Mouse (Mus musculus) right cerebral cortex, postnatal 25 days (tissue): ENCODE results near the gene Cox8c.

Experiments
- DNase-seq: peaks from one replicate; pipeline ENCODE4 v3.0.0; 2022

Gene Cox8c

DNA sequence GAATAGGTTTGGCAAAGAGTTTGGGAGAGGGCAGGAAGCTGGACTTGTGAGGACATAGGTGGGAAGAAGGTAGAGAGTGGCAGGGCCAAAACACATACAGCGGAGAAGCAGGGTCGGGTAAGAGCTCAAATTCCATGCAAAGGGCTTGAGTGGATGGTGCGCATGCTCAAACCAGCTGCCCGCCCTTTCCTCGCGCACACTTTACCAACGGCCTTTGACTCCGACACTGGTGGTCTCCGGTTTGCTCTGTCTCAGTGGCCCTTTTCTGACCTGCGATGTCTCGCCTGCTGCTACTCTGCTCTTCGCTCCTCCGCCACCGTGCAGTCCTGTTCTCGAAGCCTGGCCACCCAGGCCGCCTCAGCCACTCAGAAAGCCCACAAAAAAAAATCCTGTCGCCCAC lies at the start of gene Cox8c:
Cox8c (plus strand) TSS at position 226 of the 400 bp plus-strand sequence.
- no peak for DNase-seq

DNA sequence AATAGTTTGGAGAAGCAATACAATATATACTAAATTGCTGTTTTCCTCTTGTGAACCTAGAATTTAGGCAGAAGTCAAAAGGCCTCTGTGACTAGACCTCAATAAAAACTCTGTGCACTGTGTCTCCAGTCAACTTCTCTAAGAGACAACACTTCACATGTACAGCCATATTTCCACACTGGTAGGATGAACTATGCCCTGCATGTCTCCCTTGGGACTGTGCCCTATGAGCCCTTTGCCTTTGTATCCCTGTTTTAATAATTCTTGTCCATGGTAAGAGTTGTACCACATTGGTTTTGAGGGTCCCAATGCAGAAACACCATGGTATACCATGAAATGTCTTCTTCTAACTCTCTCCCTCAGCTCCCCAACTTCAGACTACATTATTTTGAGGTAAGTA lies 38.3 kb upstream of the Cox8c start:
- no peak for DNase-seq

DNA sequence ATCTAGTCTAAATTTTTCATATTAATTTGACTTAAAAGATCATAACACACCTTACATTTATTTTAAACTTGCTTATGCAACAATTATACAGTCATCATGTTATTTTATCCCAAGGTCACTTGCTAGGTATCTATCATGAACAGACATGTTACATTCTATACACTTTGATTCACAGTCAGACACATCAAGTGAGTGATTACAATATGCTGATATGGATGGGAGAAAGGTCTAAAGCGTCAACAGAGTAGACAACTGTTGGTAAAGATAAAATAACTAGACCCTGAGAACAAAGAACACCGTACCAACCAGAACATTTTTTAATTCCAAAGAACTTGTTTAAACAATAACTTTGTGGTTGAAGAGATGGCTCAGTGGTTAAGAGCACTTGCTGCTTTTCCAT lies 29.3 kb upstream of the Cox8c start:
- no peak for DNase-seq

DNA sequence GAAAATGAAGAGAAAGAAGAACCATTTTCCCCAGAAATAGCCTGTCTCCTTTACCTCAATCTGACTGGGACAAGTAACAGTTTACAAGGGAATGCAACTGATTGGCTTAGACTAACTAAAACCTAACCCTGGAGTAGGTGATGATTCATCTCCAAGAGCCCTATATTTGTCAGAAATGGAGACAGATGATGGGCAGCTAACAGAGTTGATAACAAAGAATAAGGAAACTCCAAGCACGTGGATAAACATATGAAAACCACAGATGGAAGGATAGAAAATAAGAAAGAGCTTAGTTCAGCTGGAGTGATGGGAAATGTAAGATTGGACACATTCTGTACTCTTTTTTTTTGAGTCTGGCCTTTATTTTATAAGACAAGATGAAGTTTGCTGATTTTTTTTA lies 28.6 kb upstream of the Cox8c start:
- no peak for DNase-seq

DNA sequence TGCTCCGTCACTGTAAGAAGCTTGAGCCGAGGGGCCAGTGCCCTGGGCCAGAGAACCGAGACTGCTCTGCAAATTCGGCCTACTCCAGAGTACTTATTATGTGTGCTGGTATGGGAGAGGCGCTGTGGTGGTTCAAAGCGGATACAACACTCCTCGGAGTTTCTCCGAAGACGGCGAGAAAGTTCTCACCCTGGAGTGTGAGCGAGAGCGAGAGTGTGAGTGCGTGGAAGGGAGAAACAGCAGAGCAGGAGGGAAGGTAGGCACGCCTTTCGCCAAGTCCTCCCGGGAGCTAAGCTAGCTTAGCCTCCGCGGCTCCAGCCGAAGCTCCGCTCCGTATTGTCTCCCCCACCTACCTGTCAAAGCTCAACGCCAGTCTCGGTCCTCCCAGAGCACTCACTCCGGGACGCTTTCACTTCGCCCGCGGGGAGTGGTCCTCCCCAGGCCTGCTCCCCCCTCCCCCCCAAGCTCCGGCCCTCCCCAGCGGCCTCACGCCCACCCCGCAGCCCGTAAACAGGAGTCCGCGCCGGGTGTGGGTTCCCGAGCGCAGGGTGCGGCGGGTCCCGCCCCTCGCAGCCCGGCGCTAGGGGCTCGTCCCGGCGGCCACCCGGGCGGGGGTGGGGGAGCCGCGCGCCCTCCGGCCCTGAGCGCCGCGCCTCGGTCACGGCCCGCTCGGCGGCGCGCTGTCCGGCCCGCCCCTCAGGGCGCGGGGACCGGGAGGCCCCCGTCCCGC lies 21.6 kb upstream of the Cox8c start:
- peak; percentile 54 for DNase-seq

DNA sequence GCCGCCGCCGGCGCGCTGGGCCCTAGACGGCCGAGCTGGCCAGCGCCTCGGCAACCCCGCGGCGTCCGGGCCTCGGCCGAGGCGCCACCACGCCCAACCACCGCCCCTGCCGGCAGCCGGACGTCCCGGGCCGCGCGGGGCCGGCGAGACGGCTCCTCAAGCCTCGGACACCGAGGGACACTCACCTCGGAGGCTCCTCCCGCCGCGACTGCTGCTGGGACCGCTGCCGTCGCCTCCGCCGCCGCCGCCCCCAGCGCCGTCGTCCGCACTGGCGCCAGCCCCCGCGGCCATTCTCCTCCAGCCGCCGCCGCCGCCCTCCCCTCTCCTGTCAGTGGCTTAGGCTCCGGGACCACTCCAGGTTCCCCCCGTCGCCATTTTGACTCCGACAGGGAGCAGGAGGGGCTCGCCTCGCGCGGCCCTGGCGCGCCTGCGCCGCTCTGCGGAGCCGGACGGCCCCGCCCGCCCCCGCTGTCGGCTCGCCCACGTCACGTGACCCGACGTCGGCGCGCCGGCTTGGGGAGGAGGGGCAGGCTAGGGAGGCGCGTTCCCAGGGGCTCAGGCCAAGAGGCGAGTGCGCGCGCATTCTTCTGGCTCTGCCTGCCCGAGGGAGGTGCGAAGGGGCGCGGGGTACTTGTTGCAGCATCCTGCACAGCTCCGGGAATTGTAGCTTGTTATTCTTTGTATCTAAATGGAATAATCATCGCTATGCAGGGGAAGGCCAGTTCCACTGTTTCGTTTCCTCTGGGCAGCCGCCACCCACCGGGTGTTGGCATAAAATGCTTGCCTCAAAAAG lies 20.9 kb upstream of the Cox8c start, which contains the start of gene Btbd7:
Btbd7 (minus strand) TSS at position 441 of the 793 bp plus-strand sequence.
- peak; percentile 96 for DNase-seq

DNA sequence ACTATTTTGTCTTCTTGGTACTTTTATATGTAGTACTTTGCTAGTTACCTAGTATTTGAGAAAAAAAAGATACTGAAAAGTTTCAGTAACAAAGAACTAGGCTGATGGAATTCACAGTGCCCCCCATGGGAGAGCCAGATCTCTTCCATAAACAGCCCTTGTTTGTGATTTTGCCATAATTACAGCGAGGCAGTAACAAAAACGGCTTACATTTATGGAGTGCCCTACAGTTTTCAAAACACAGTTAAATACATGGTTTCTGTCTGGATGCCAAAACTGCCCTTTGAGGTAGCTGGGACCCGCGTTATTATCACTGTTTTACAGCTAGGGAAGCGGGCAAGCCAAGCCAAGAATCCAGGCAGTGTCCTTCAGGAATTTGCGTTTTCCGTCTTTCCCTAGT lies 20.2 kb upstream of the Cox8c start:
- no peak for DNase-seq

DNA sequence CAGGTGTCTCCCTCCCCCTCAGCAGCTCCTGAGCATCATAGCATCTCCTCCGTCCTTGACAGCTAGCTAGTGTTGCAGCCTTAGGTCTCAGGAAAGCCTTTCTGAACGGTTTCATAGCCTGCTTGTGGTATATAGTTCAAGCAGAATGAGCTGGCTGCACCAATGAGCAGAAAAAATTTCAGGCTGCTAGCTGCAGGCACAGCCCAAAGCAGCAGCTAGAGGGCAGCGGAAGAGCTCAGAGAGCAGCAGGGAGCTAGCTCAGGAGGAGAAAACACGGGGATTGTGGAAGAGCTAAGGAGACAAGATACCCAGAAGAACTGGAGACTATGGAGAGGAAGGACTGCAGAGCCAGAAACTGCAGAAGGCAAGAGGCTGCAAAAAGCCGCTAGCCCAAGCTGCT lies 13.4 kb upstream of the Cox8c start:
- DNase-seq: peak; percentile 57

DNA sequence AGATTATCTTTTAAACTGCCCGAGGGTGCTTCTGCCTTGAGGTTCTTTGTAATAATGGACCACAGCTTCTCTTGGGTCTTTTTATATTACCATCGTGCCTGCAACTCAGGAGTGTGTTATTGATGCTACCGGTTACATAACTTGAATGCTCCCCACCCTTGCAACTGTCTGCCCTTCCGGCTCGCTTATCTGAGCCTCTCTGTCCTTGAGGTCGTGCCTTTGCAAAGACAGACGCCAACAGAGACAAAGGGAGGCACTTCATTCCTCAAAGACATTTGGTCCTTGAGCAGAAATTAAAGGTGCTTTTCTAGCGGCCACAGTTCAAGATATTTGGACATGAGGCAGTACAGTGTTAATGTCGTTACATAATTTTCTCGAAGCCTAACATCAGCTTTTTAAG lies 11.8 kb upstream of the Cox8c start:
- no peak for DNase-seq

DNA sequence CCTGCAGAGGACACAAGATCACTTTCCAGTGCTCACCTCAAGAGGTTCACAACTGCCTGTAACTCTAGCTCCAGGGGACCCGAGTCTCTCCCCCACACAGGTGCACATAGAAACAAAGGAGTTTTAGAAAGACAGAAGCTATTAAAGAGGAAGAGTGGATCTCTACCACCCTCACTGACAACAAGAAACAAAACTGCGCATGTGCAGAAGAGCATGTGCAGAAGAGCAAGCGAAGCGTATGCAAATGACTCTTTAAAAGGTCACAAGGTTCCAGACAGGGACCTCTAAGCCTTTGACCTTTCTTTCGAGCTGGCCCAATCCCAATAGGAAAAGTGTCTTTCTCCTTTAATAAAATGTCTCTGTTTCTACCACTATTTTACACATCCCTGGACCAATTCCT lies 10.5 kb upstream of the Cox8c start:
- DNase-seq: no peak

DNA sequence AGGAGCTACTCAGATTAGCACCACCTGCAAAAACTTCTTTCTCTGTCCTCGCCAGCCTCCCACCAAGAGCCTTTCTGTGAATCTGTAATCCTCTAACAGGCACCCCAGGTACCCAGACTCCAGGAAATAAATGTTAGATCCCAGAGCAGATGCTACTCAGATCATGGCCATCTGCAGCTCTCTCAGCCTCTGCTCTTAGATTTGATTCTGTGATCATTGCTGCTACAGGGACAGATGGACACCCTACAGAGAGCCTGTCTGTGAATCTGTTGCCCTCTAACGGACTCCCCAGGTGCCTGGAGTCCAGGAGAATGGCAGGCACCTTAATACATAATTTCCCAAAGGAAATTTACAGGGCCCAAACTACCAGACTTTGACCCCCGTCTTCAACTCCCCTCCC lies 9.1 kb downstream of the Cox8c start:
- DNase-seq: no peak

DNA sequence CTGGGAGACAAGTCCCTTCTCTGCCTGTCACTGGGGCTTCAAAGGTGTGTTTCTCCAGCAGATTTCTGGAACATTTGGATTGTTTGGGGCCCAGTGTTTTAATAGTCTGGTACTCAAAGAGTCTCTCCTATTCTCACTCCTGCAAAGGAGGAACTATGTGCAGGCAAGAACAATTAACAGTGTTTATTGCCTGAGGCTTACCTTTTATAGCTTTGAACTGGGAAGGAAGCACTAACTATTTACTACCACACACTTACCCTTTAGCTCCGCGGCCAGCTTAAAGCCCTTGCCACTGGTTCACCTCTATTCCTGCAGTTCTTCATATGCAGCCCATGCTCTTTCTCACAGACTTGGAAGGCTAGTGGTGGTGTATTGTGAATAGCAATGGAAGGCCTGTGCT lies 17.0 kb downstream of the Cox8c start:
- DNase-seq: no peak

DNA sequence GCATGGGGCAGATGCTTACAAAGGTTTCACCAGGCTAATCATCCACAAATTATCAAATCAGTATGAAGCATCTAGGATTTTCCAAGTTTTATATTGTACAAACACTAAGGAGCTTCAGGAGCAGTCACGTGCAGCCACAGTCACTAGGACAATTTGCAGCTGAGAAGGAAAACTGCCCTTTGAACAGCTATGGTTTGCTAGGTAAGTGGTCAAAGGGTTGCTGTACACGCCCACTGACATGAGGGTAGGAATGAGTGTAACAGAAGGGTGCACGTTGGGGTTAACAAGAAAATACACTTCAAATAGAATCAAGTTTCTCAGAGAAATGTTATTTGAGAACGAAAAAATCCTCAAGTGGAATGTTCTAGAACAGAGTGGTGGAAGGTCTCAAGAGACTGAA lies 30.6 kb downstream of the Cox8c start:
- DNase-seq: no peak

DNA sequence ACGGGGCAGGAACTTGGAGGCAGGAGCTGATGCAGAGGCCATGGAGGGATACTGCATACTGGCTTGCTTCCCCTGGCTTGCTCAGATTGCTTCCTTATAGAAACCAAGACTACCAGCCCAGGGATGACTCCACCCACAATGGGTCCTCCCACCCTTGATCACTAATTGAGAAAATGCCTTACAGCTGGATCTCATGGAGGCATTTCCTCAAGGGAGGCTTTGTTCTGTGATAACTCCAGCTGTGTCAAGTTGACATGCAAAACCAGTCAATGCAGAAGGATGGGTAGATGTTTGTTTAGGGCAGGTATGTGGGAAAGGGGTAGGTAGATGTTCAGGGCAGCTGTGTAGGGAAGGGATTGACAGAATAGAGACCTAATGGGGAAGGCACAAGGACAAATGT lies 31.2 kb downstream of the Cox8c start:
- no peak for DNase-seq

DNA sequence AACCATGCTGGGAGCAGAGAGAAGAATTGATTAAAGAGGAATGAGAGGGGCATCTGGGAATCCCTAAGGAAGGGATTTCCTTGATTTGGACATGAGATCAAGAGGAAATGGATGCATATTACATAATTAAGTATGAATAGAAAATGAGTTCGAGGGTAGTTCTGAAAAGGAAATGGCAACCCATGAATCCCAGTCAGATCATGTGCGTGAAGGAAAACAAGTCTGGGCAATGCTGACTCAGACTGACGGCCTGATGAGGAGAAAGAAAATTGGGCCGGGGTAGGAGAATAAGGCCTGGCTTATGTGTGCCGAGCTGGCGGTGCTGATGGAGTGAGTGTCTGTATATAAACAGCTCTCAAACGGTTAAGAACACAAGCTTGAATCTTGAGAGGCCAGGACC lies 31.7 kb downstream of the Cox8c start:
- no peak for DNase-seq

DNA sequence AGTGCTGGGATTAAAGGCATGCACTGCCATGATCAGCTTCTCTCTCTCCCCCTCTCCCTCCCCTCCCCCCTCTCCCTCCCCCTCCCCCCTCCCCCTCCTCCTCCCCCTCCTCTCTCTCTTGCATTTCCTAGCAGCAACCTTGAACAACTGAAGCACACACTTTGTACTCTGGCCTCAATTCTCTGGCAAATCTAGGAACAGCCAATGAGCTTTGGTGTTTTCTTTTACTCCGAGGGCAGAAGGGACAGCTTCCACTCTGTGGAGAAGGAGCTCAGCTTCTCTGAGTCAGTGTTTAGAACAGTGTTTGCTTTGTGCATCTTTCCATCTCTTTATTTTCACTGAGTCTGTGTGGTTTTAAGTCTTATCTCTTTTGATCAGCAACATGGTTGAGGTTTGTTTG lies 36.8 kb downstream of the Cox8c start:
- DNase-seq: no peak

DNA sequence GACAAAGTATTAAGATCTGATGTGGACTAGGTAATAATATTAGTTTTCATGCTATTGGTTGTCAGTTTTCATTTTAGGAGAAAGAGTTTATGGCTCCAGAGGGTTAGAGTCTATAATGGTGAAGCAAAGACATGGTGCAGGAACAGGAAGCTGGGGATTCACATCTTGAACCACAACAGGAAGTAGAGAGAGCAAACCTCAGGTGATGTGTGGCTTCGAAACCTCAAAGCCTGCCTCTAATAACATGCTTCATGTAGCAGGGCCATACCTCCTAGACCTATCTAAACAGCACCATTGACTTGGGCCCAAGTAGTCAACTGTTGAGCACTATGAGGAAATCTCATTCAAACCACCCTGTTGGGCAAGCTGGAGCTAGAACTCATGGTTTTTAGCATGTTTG lies 46.5 kb downstream of the Cox8c start:
- no peak for DNase-seq

DNA sequence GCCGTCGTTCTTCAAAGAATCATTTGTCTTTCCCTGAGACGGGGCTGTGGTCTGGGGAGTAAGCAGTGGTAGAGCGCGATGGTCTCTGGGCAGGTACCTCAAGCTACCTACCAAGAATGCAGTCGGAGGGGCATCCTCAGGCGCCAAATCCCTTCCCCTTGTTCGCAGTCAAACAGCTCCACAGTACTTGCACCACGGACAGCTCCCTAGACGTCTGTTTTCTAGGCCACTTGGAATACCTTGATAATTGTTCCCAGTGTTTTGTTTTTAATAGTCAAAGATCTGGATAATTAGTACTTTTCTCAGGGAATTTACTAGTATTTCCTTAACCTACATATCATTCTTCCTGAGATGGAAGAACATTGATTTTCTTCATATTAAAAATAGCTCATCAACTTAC lies 48.7 kb downstream of the Cox8c start:
- DNase-seq: no peak

DNA sequence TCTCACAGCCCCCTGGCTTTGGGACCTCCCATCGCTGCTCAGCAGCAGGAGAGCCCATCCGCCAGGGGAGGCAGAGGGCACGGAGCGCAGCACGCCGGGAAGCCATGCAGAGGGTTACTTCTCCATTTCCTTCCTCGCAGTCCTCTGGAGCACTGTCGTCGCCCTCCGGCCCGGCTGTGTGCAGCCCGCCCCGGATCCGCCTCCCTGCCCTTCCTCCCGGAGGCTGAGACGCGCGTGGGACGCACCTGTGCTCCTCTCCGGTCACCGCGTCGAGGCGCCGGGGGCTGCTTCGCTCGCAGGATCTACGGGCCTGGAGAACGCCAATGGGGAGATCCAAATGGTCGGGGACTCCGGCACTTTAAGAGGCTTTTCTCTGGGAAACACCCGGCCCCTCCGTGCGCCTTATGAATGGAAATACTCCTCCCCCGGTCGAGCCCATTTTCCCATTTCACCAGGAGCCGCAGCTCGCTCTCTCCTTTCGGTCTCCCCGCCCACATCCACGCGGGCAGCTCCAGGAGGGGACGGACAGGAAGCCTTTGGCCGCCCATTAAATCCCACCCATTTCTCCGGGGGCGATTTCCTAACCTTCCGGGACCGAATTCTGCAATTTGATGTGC lies 49.8 kb downstream of the Cox8c start, which contains the start of gene Unc79:
Unc79 (plus strand) TSS at position 82 of the 617 bp plus-strand sequence.
- peak; percentile 90 for DNase-seq

DNA sequence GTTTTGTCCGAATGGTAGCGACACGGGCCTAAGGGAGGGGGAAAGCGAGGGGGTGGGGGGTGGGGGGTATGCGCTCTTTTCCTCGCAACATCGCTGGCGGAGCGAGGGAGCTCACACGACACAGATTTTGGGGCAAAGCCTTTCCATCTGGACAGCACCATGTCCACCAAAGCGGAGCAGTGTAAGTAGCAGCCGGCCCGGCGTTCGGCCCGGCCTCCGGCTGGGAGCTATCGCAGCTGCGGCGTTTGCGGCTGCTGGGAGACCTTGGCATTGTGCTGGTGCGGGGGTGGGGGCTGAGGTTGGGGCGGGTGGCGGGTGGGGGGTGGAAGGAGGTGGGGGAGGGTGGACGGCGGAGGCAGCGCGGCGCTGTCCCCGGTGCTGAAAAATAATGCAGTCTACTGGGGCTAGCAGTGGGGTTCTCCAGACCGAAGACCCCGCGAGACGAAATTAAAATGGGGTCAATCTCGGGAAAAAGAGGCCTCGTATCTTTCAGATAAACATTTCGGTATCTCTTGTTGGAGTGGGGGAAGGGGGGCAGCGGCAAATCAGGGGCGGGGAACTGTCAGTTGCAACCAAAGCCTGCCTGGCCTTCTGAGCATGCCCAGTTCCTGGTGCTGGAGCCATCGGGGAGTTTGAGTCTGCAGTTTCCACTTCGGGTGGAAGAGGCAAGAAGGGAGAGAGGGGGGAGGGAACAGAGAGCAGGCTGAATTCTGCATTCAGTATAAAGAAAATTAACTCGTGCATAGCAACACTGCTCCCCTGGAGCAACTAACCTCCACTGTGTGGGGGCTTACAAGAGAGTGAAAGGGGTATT lies 50.5 kb downstream of the Cox8c start:
- peak; percentile 73 for DNase-seq
